Mouse (Mus musculus) spleen, adult 12 weeks (tissue): Measurements from ENCODE around the gene Habp2.
"Not testable (repeated sequence)": the region's sequence is repeated elsewhere in the genome, so short reads cannot be mapped to it uniquely, and the experiment has no call there.

ENCODE experiments used
- DNase-seq: peaks from one replicate; pipeline ENCODE4 v3.0.0; 2022; ENCODE audit warnings: low spot score

Gene Habp2

GRCm38 (mm10) chr19:56296668-56297067 lies 9.7 kb downstream of the Habp2 start:
- DNase-seq: no peak

DNA sequence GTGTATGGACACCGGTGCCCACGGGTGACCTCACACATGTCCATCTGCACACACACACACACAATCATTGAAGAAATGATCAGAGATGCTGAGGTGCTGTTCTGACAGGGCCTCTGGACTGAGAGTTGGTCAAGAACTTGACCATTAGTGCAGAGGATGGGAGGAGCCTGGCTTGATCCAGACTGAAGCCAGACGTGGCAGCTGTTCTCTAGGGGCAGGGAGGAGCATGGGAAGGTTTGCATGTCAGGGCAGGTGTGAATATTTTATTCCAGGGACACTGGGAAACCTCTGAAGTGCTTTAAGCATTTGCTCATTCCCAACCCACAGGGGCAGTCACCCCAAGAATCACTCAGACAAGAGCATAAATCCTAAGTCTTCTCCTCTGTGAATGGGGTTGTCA lies 10.3 kb downstream of the Habp2 start:
- DNase-seq: no peak

GRCm38 (mm10) chr19:56300835-56301234 lies 13.9 kb downstream of the Habp2 start:
- no peak for DNase-seq

- no peak for DNase-seq
Observed at GRCm38 (mm10) chr19:56316531-56316930, 29.6 kb downstream of the Habp2 start.

GRCm38 (mm10) chr19:56319219-56319618 lies 32.3 kb downstream of the Habp2 start:
- DNase-seq: no peak

DNA sequence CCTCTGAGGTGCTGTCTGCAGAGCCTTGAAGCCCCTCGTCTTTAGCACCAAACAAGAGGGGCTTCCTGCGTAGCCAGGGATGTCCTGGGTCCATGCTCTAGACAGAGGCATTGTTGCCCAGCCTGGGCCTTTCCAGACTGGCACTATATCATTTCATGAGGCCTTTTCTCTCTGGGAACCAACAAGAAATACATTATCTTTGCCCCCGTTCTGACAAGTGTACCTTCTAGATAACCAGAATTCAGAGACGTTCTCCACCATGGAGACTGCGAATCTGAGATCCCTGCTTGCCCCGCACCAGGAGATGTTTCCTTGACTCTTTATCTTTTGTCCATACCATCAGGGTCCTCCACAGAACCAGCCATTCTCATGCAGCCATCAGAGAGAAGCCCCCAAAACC lies 32.7 kb downstream of the Habp2 start:
- no peak for DNase-seq

GRCm38 (mm10) chr19:56320186-56320860 lies 33.4 kb downstream of the Habp2 start:
- DNase-seq: no peak

GRCm38 (mm10) chr19:56321303-56321920 lies 34.5 kb downstream of the Habp2 start:
- DNase-seq: no peak

GRCm38 (mm10) chr19:56325676-56326075 lies 38.7 kb downstream of the Habp2 start:
- no peak for DNase-seq

DNA sequence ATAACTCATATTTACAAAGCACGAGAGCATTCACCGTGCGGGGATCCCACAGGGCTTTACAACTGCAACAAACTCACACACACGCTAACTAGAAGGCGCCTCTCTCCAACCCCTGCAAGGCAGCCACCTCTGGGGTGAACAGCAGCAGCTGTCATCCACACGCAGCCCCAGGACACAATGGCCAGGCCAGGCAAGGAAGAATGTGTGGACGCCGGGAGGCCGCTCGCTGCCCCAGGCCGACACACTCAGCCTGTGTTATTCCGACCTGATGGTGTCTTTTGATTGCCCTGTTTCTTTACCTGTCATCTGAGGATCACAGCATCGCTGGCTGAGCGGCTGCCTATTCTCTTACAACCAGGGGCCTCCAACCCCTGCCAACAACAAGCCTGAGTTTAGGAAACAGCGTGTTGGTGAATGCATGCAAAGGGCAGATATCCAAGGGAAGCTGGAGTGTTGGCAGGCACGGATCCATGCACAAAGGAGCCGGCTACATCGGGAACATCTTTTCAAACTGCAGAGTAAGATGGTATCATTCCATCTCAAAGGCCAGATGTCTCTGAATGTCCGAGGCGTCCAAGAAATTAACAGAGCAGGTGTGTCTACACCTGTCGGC lies 39.4 kb downstream of the Habp2 start:
- no peak for DNase-seq

- DNase-seq: no peak
Observed at GRCm38 (mm10) chr19:56336321-56336720, 49.4 kb downstream of the Habp2 start.

- no peak for DNase-seq
Observed at GRCm38 (mm10) chr19:56336826-56337225, 49.9 kb downstream of the Habp2 start.

GRCm38 (mm10) chr19:56342006-56342405 lies 55.1 kb downstream of the Habp2 start:
- DNase-seq: no peak

DNA sequence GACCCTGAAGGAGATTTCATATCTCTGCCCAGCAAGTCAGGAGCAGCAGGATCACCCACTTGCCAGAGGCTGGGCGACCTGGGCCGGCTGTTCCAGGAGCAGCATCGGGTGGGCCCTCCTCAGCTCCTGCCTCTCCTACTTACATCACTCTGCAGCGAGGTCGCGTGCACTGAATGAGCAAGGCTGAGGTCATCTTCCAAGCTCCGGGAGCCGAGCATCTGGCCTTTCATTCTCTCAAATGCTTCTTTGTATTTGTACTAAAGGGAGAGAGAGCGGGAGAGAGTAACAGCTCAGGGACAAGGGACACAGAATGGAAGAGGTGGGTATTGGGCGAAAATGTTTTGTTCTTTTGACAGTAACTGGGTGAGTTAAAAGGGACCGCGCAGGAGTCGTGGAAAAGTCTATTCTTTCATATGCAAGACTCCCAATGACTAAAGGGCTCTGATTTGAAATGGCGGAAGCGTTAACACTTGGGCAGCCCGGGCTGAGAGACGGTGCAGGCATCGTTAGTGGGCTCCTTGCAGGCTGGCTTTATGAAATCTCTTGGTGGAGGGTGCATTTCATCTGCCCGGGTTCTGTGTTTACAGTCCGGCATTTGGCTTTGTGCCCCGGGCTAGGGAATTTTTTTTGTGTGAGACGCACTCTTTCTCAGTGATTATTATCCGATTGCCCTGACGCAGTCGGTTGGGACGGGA lies 57.1 kb downstream of the Habp2 start:
- DNase-seq: no peak

DNA sequence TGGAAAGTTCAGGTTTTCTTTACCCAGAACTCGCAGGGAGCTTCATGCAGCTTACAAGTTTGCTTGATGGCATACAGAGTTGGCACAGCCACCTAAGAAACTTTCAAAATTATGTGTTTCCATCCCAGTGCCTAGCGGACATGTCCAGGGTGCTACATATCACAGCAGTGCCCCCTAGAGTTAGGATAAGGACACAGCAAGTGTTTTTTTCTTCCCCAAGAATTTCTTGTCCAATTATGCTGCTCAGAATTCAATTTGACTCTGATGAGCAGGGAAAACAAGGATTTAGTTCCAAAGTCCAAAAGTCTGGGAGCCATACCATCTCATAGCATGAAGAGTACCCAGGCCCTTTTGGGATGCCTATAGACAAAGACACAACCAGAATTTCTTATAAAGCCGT lies 59.1 kb downstream of the Habp2 start:
- no peak for DNase-seq

DNA sequence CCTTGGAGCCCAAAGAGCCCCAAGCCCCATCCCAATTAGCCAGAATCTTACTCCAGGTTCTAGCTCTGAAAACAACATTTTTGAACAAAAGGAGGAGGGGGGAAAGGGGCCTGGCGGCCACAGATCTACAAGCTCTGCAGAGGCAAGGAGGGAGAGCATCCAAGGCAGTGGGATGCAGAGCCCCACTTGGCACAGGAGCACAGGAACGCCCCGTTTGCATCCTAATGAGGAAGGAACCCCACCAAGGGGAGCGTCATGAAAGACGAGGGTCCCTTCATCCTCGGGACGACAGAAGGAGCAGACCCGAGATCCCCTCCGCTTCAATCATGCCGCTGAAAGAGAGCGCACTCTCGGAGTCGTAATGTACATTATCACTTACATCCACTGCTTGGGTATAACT lies 59.8 kb downstream of the Habp2 start:
- DNase-seq: no peak

- no peak for DNase-seq
Observed at GRCm38 (mm10) chr19:56349295-56349694, 62.4 kb downstream of the Habp2 start.

DNA sequence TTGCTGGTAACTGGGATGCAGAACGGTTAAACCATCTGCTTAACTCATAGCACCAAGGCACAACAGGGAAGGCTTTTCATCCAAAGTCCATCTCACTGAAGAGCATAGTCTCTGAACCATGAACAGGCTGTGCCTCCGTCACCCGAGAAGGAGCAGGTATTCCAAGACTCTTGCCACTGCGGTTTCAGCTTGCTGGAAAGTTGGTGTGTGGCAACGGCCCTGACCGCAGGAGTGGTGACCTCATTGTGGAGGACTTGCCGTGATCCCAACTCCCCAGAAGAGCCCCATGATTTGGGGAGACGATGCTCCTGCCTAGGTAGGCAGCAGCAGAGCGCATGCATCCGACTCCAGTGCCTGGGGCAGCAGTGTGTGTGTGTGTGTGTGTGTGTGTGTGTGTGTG lies 66.8 kb downstream of the Habp2 start:
- DNase-seq: no peak

- no peak for DNase-seq
Observed at GRCm38 (mm10) chr19:56355201-56355600, 68.3 kb downstream of the Habp2 start.

- peak; percentile 50 for DNase-seq
Observed at GRCm38 (mm10) chr19:56356480-56357373, 69.8 kb downstream of the Habp2 start.

GRCm38 (mm10) chr19:56357374-56357708 lies 70.4 kb downstream of the Habp2 start:
- not testable (repeated sequence) for DNase-seq

DNA sequence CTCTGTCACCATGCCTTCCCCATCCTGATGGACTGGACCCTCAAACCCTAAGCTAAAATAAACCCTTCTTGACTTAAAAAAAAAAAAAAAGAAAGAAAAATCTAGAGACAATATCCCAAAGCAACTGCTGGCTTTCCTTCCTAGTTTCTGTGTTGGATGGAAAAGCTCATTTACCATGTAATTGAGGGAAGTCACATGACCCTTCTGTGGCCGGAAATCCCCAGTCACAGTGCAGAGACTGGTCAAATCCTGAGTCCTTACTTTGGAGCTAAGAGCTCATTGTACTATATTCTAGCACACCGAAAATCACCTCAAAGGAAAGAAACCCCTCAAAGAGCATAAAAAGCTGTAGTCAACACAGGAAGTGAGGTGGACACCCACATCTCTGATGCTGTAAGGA lies 72.0 kb downstream of the Habp2 start:
- no peak for DNase-seq
